Mouse (Mus musculus) intestine, embryonic 14.5 days (tissue): ENCODE measurements around the gene Klf5. TPM values are rescaled to one million over a fixed set of nuclear protein-coding genes. Genes with fewer than 3 reads are reported as not detected.

Experiments
- ATAC-seq: fragments of 200-750 bp; cut with Nextera tagmentation; replicated peaks from 2 replicates; pipeline ENCODE4 v1.8.0; 2017; ENCODE audit warnings: low read depth, moderate number of reproducible peaks, moderate TSS enrichment, moderate library complexity; ENCODE audit not compliant: low FRiP score, low TSS enrichment
- DNase-seq: peaks from one replicate; pipeline ENCODE4 v3.0.0-alpha.2; 2018; ENCODE audit warnings: low spot score
- H3K27ac ChIP-seq: fragments of 300-500 bp; sonication (generic); 2 replicates; pipeline ENCODE4 v1.5.1; 2014; ENCODE audit warnings: low read depth, mild to moderate bottlenecking, control low read depth
- H3K27me3 ChIP-seq: fragments of 300-500 bp; sonication (generic); replicated peaks from 2 replicates; pipeline ENCODE4 v1.6.1; 2014; ENCODE audit warnings: low read length, control low read depth; ENCODE audit not compliant: control insufficient read depth, insufficient read depth
- H3K36me3 ChIP-seq: fragments of 300-500 bp; sonication (generic); 2 replicates; pipeline ENCODE4 v1.6.1; 2014; ENCODE audit warnings: low read length, control low read depth; ENCODE audit not compliant: control insufficient read depth, insufficient read depth
- H3K4me1 ChIP-seq: fragments of 300-500 bp; sonication (generic); replicated peaks from 2 replicates; pipeline ENCODE4 v1.6.1; 2014; ENCODE audit warnings: low read length, control low read depth, mixed read lengths; ENCODE audit not compliant: control insufficient read depth, insufficient read depth
- H3K4me2 ChIP-seq: fragments of 300-500 bp; sonication (generic); 2 replicates; pipeline ENCODE4 v1.6.1; 2014; ENCODE audit warnings: low read length
- H3K4me3 ChIP-seq: fragments of 300-500 bp; sonication (generic); 2 replicates; pipeline ENCODE4 v1.5.1; 2014; ENCODE audit warnings: low read depth, low read length, control low read depth, mixed read lengths
- H3K9ac ChIP-seq: fragments of 300-500 bp; sonication (generic); 2 replicates; pipeline ENCODE4 v1.6.1; 2014; ENCODE audit warnings: mild to moderate bottlenecking, low read length
- H3K9me3 ChIP-seq: fragments of 300-500 bp; sonication (generic); 2 replicates; pipeline ENCODE4 v1.6.1; 2016; ENCODE audit warnings: low read length, control low read depth; ENCODE audit not compliant: control insufficient read depth
- WGBS: fragments of 180-500 bp; shearing (Covaris S2); extraction: QIAGEN DNeasy Blood & Tissue Kit; methylation state at CpG from one replicate; pipeline ENCODE4 v1.1.7; 2014; 5-methylcytosine and 5-hydroxymethylcytosine counted together
- polyA plus RNA-seq: library from polyadenylated mRNA; unstranded; fragments of >200 nt; fragmentation: Nextera tagmentation; extraction: Ambion mirVana; gene quantifications from 2 replicates; pipeline ENCODE4 v1.2.1, GENCODE M21; 2014

The Klf5 gene
- polyA plus RNA-seq, 1 experiment from 2014 or later = 93.4 TPM

- 83% methylated on average over 1 of the region's 1 CpGs for WGBS
- no peaks in the 10 kb centered on the region for H3K27me3 ChIP-seq
- no peak overlapping the region for H3K4me3 ChIP-seq
- no peaks in the 10 kb centered on the region for H3K9me3 ChIP-seq
- no peak overlapping the region for H3K27ac ChIP-seq
- no peaks in the 10 kb centered on the region; the same call in 1 of the 2 replicates for H3K4me1 ChIP-seq
- no peak overlapping the region for H3K9ac ChIP-seq
- no peak for ATAC-seq
- no peaks in the 10 kb centered on the region for H3K36me3 ChIP-seq
- no peak overlapping the region for H3K4me2 ChIP-seq
- DNase-seq = no peak
Observed at GRCm38 (mm10) chr14:99340703-99341102, 42.2 kb downstream of the Klf5 start.

GRCm38 (mm10) chr14:99348175-99348764 lies 49.8 kb downstream of the Klf5 start:
- ATAC-seq (no peak), DNase-seq (no peak)
- Histone ChIP-seq H3K4me3 (no peak overlapping the region), H3K27ac (no peak overlapping the region), H3K4me1 (no peaks in the 10 kb centered on the region), H3K27me3 (no peaks in the 10 kb centered on the region), H3K9ac (no peak overlapping the region), H3K4me2 (no peak overlapping the region), H3K9me3 (no peaks in the 10 kb centered on the region), H3K36me3 (no peaks in the 10 kb centered on the region)
- WGBS = 71% methylated on average over 13 of the region's 13 CpGs

- Histone ChIP-seq H3K4me3 (no peak overlapping the region), H3K27ac (no peak overlapping the region), H3K9ac (no peak overlapping the region), H3K9me3 (no peaks in the 10 kb centered on the region), H3K36me3 (no peaks in the 10 kb centered on the region), H3K4me2 (no peak overlapping the region), H3K4me1 (no peaks in the 10 kb centered on the region), H3K27me3 (no peaks in the 10 kb centered on the region)
- DNase-seq (no peak), ATAC-seq (no peak)
- 80% methylated on average over 6 of the region's 6 CpGs for WGBS
Observed at GRCm38 (mm10) chr14:99349606-99350005, 51.1 kb downstream of the Klf5 start.

GRCm38 (mm10) chr14:99352989-99353388 lies 54.5 kb downstream of the Klf5 start:
- Histone ChIP-seq H3K27ac (no peak overlapping the region), H3K4me2 (no peak overlapping the region), H3K9me3 (no peaks in the 10 kb centered on the region), H3K4me3 (no peak overlapping the region), H3K36me3 (no peaks in the 10 kb centered on the region), H3K9ac (no peak overlapping the region), H3K27me3 (no peaks in the 10 kb centered on the region), H3K4me1 (no peaks in the 10 kb centered on the region)
- ATAC-seq (no peak), DNase-seq (no peak)
- 62% methylated on average over 4 of the region's 4 CpGs for WGBS

GRCm38 (mm10) chr14:99354046-99354445 lies 55.6 kb downstream of the Klf5 start:
- no peaks in the 10 kb centered on the region for H3K4me1 ChIP-seq
- ATAC-seq = no peak
- no peaks in the 10 kb centered on the region for H3K9me3 ChIP-seq
- H3K36me3 ChIP-seq = no peaks in the 10 kb centered on the region
- DNase-seq = no peak
- H3K27me3 ChIP-seq = no peaks in the 10 kb centered on the region
- H3K27ac ChIP-seq = no peak overlapping the region
- no peak overlapping the region for H3K4me3 ChIP-seq
- H3K9ac ChIP-seq = no peak overlapping the region
- H3K4me2 ChIP-seq = no peak overlapping the region
- 86% methylated on average over 2 of the region's 2 CpGs for WGBS

GRCm38 (mm10) chr14:99354761-99355609 lies 56.5 kb downstream of the Klf5 start:
- Histone ChIP-seq H3K4me3 (no peak overlapping the region), H3K4me1 (no peaks in the 10 kb centered on the region), H3K4me2 (no peak overlapping the region), H3K27ac (no peak overlapping the region), H3K9me3 (no peaks in the 10 kb centered on the region), H3K36me3 (no peaks in the 10 kb centered on the region), H3K9ac (no peak overlapping the region), H3K27me3 (no peaks in the 10 kb centered on the region)
- 92% methylated on average over 10 of the region's 10 CpGs for whole genome bisulfite sequencing
- no peak for DNase-seq
- no peak for ATAC-seq

- DNase-seq (no peak), ATAC-seq (no peak)
- H3K4me1 ChIP-seq = no peaks in the 10 kb centered on the region
- H3K27ac ChIP-seq = no peak overlapping the region
- no peaks in the 10 kb centered on the region for H3K27me3 ChIP-seq
- 50% methylated on average over 1 of the region's 1 CpGs for WGBS
- H3K9me3 ChIP-seq = no peaks in the 10 kb centered on the region
- H3K4me3 ChIP-seq = no peak overlapping the region
- H3K9ac ChIP-seq = no peak overlapping the region
- no peaks in the 10 kb centered on the region for H3K36me3 ChIP-seq
- no peak overlapping the region for H3K4me2 ChIP-seq
Observed at GRCm38 (mm10) chr14:99355610-99355870, 57.0 kb downstream of the Klf5 start.

- H3K27ac ChIP-seq = no peak overlapping the region
Observed at GRCm38 (mm10) chr14:99362956-99363355, 64.5 kb downstream of the Klf5 start.

More at GRCm38 (mm10) chr14:99362956-99363355, 64.5 kb downstream of the Klf5 start:
- WGBS = 89% methylated on average over 5 of the region's 5 CpGs
- Histone ChIP-seq H3K4me1 (no peaks in the 10 kb centered on the region), H3K9me3 (no peaks in the 10 kb centered on the region), H3K27me3 (no peaks in the 10 kb centered on the region), H3K36me3 (no peaks in the 10 kb centered on the region), H3K9ac (no peak overlapping the region), H3K4me2 (no peak overlapping the region), H3K4me3 (no peak overlapping the region)
- ATAC-seq (no peak), DNase-seq (no peak)
